Mouse (Mus musculus) thymus, postnatal 0 days (tissue): ENCODE data around the gene Rnf5. TPM values are rescaled to one million over a fixed set of nuclear protein-coding genes. Genes with fewer than 3 reads are reported as not detected.

Experiments used
- DNase-seq: peaks from one replicate; pipeline ENCODE4 v3.0.0-alpha.2; 2015; ENCODE audit warnings: low spot score
- polyA plus RNA-seq: library from polyadenylated mRNA; unstranded; fragments of >200 nt; fragmentation: Nextera tagmentation; extraction: Ambion mirVana; gene quantifications from 2 replicates; pipeline ENCODE4 v1.2.1, GENCODE M21; 2015

The Rnf5 gene
- polyA plus RNA-seq, 1 experiment from 2014 or later, result 135 TPM

DNA sequence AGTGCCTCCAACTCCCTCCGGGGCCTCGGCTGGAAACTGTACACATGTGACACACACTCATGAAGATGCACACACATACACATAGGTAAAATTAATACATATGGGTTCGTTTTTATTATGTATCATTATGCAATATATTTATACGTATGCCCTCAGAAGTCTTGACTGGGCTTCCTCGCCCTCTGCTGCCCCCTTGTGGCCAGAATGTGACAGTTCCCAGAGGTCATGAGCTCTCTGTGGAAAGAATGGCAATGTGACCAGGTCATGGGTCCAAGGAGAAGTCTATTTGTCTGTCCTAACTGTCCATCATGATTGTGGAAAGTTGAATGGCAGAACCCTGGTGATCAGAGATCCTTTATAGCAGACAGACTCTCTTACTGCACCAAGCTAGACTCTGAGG, 48.0 kb downstream of the Rnf5 start:
- peak; percentile 72 for DNase-seq

Other genes starting within 250 kb of the Rnf5 start
- gene Btnl2, start 248.9 kb downstream of the Rnf5 start, polyA plus RNA-seq, result 0.22 and 0.27 TPM in 2 replicates
- gene Btnl1, start 226.6 kb downstream of the Rnf5 start, polyA plus RNA-seq, result 0.27 and 0.29 TPM in 2 replicates
- gene BC051142, start 204.9 kb downstream of the Rnf5 start, polyA plus RNA-seq, result 0.71 and 0.94 TPM in 2 replicates
- 0.09 and 0.13 TPM in 2 replicates for gene Btnl4, start 126.4 kb downstream of the Rnf5 start, polyA plus RNA-seq
- gene Btnl6, start 86.3 kb downstream of the Rnf5 start, polyA plus RNA-seq, result 0.12 and 0.20 TPM in 2 replicates
- gene Notch4, start 39.4 kb downstream of the Rnf5 start, polyA plus RNA-seq, result 1.4 and 2.0 TPM in 2 replicates
- gene Gpsm3, start 13.9 kb downstream of the Rnf5 start, polyA plus RNA-seq, result 228 and 241 TPM in 2 replicates
- gene Pbx2, start 12.4 kb downstream of the Rnf5 start, polyA plus RNA-seq, result 10.4 and 13.3 TPM in 2 replicates
- 2.5 and 4.0 TPM in 2 replicates for gene Ager, start 5.8 kb downstream of the Rnf5 start, polyA plus RNA-seq
- 37.5 and 44.9 TPM in 2 replicates for gene Agpat1, start 572 bp upstream of the Rnf5 start, polyA plus RNA-seq
- 3.1 and 3.3 TPM in 2 replicates for gene Egfl8, start 12.3 kb upstream of the Rnf5 start, polyA plus RNA-seq
- 38.4 and 45.5 TPM in 2 replicates for gene Ppt2, start 24.8 kb upstream of the Rnf5 start, polyA plus RNA-seq
- 37.4 and 39.4 TPM in 2 replicates for gene Prrt1, start 25.8 kb upstream of the Rnf5 start, polyA plus RNA-seq
- 12.5 TPM in 2 replicates for gene Fkbpl, start 41.1 kb upstream of the Rnf5 start, polyA plus RNA-seq
- gene Atf6b, start 43.5 kb upstream of the Rnf5 start, polyA plus RNA-seq, result 56.6 and 60.8 TPM in 2 replicates
- 0.54 and 0.59 TPM in 2 replicates for gene Tnxb, start 66.8 kb upstream of the Rnf5 start, polyA plus RNA-seq
- gene C4b, start 140.2 kb upstream of the Rnf5 start, polyA plus RNA-seq, result 0.32 and 0.49 TPM in 2 replicates
- gene Cyp21a1, start 200.9 kb upstream of the Rnf5 start, polyA plus RNA-seq, result not detected in 2 replicates
- 39.3 and 48.6 TPM in 2 replicates for gene Stk19, start 233.3 kb upstream of the Rnf5 start, polyA plus RNA-seq
- gene Dxo, start 233.3 kb upstream of the Rnf5 start, polyA plus RNA-seq, result 48.8 and 53.3 TPM in 2 replicates
- 49.7 and 50.1 TPM in 2 replicates for gene Skiv2l, start 246.5 kb upstream of the Rnf5 start, polyA plus RNA-seq
- gene Nelfe, start 246.7 kb upstream of the Rnf5 start, polyA plus RNA-seq, result 82.4 and 88.6 TPM in 2 replicates